Mouse (Mus musculus) lung, adult 2 months (tissue): ENCODE measurements around the gene Cchcr1.

Experiments
- CTCF ChIP-seq: fragments of 200-500 bp; IDR thresholded peaks from 2 replicates; pipeline ENCODE4 v1.5.1; 2011; ENCODE audit warnings: mild to moderate bottlenecking, low read length, control low read depth; ENCODE audit not compliant: insufficient read depth
- POLR2A ChIP-seq: fragments of 200-500 bp; IDR thresholded peaks from 2 replicates; pipeline ENCODE4 v1.6.1; 2011; ENCODE audit warnings: low read depth, mild to moderate bottlenecking, control low read depth, low read length, borderline replicate concordance; ENCODE audit errors: extremely low read depth

- no peak for TF ChIP-seq CTCF
- TF ChIP-seq POLR2A: no peak
These were observed 31.7 kb downstream of the Cchcr1 start for GRCm38 (mm10) chr17:35548636-35549035.
